Mouse (Mus musculus): ENCODE measurements around the gene Srgap1.

Gene Srgap1

GRCm38 (mm10) chr10:121961121-121961893 lies 85.8 kb downstream of the Srgap1 start:
- DNase-seq, result peak; percentile 25

DNA sequence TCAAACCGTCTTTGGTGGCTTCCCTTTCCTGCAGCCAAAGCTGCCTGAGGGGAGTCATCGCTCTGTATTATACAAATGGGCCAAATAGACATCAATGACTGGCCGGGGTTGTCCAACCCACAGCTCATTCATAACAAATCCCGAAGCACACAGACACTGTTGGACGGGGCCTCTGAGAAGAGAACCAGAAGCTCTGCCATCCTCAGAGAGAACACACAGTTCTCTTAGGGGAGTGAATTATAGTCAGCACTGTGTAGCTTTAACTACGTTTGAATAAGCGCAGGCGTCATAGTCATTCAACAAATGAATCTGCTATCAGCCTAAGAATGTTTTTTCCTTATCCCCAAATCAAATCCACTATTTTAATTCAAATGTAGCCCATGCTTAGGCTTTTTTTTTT lies 88.4 kb downstream of the Srgap1 start:
- DNase-seq, result no peak

- no peak for DNase-seq
Measured at GRCm38 (mm10) chr10:121956505-121956904, 90.6 kb downstream of the Srgap1 start.

DNA sequence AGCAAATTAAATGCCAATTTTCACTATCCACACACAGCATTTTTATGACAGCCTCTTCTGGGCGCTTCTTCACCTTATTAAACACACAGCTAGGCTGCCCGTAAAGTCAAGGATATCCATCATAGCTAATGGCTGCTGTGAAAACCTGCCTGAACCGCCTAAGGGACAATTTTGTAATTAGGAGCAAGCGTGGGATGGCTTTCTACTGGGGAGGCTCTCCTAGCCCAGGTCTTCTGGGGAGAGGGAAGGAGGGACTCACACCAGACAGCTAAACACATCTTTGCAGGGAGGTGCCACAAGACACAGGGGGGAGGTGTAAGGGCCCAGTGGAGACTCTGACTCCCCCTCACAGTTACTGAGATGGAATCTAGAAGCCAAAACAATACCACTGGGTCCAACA lies 91.4 kb downstream of the Srgap1 start:
- no peak for DNase-seq

DNA sequence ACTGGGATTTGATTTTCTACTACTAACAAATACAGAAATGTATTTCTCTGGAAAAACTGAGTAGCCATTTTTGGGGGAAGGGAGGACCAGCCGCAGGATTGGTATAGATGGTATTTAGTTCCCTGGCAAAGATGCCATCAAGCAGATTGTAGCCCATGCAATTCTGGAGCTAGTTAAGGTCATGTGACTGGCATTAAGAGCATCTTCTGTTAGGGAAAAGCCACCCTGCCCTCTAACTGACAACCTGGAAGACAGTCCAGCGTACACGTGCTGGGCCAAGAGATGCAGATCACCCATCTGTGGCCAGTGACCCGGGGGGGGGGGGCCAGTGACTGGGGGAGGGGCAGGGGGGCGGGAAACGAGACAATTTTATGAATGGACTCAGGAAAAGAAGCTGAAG lies 92.2 kb downstream of the Srgap1 start:
- no peak for DNase-seq

- DNase-seq, result no peak
Measured at GRCm38 (mm10) chr10:121953041-121953440, 94.1 kb downstream of the Srgap1 start.

DNA sequence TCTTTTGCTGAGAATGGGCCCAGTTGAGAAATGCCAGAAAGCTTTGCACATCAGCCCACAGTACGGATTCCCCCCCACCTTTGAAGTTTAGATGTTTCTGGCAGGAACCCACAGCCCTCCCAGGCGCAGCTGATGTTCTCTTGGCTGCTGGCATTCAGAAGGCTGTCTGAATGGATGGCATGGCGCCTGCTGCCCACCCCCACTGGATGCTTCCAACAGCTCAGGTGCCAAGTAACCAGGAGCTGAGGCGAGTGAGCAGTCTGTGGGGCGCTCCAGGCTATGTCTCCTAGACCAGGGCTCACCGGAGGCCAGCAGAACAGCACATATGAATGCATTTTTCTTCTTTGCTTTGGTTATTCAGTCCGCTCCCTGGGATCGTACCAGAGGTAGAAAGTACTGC lies 100.9 kb downstream of the Srgap1 start:
- peak; percentile 4 for DNase-seq

GRCm38 (mm10) chr10:121931909-121932308 lies 115.2 kb downstream of the Srgap1 start:
- DNase-seq, result no peak

DNA sequence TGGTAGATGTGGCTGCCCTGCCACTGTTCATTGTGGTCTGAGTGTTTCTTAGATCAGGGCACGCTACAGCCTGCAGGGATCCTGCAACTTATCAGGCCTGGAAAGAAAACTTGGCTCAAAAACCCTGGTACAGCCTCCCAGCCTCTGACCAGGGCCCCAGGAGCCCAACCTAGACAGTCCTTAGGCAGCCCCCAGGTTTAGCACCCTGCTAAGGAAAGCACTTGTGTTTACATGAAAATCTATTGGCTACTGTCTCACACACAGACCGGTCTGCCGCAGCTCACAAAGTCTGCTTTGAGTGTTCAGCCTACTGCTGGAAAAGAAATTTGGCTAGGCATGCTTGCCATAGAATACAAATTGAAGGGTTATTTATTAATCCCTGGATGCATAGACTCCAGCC lies 121.0 kb downstream of the Srgap1 start:
- DNase-seq, result no peak

GRCm38 (mm10) chr10:121919016-121919415 lies 128.1 kb downstream of the Srgap1 start:
- no peak for DNase-seq

DNA sequence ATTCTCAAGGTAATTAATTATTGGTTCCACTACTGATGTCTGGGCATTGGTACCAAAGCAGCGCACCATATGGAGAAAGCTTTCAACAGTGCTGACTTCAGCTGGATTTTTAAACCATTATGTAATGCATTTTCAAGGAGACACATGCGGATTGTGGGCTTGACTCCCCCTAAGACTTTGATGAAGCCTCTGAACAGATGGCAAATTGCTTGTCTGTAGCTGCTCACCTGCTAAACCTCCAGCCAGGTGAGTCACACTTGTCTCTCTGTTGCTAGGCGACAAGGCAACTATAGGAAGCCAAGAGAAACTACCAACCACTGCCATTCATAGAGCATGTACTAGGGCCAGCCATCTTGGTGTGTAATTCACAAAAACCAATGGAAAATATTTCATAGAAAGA lies 128.5 kb downstream of the Srgap1 start:
- DNase-seq, result no peak

GRCm38 (mm10) chr10:121915530-121915929 lies 131.6 kb downstream of the Srgap1 start:
- DNase-seq, result no peak

- peak; percentile 38 for DNase-seq
Measured at GRCm38 (mm10) chr10:121904137-121904536, 143.0 kb downstream of the Srgap1 start.

DNA sequence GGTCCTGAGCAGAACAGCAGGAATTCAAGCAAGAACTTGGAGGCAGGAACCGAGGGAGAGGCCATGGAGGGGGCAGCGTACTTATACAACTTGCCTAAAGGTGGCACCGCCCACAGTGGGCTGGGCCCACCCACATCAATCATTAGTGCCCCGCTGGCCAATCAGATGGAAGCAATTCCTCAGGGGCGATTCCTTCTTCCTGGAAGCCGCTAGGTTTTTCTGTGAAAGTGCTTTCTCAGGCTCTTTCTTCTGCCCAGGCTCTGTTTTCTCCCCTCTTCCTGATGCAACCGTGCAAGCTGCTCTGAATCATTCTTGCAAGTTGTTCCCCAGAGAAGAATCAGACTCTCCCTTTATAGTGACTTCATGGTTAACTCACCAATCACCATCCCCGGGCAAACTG lies 144.5 kb downstream of the Srgap1 start:
- DNase-seq, result no peak

DNA sequence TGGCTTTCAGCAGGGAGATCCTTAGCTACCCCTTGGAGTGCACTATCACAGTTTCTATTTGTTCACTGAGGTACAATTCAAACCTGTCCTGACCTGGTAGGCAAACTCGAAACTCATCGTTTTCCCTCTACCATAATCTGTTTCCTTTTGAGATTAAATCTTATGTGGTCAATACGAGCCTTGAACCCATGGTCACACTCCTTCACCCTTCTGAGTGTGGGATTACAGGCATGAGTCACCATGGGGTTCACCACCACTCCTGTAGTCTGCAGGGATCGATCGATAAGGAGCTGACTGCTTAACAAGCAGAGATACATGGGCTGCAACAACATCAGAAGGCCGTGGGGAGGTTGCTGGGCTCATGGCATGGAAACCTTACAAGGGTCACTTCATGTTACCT lies 146.3 kb downstream of the Srgap1 start:
- no peak for DNase-seq

DNA sequence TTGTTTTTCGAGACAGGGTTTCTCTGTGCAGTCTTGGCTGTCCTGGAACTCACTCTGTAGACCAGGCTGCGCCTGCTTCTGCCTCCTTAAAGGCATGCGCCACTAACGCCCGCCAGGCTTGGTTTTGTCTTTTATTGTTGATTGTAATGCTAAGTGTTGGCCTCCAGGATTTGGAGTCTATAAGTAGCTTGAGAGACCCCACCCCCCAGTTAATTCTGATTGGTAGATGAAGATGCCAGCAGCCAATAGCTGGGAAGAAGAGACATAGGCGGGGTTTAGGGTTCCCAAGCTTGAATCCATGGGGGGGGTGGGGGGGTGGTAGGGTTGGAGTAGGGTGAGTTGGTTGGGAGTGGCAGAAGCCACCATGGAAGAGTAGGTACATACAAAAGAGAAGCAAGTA lies 147.4 kb downstream of the Srgap1 start:
- no peak for DNase-seq

DNA sequence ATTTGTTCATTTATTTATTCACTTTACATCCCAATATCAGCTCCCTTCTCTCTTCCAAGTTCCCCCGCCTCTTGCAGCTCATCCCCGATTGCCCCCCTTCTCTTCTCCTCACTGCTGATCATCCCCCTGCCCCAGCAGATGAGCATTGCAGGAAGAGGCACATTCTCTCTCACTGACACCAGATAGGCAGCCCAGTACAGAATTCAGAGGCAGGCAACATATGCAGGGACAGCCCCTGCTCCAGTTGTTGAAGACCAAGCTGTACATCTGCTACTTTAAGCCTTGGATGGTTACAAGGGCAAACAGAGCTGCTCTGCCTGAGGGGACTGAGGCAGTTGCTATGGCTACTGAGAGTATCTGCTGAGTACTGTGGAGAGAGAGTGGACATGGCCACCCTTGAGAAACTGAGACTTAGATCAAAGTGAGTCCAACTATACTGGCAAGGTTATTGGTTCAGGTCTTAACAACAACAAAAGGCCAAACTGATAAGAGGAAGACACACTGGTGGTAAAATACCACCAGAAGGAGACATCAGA lies 149.2 kb downstream of the Srgap1 start:
- DNase-seq, result no peak

GRCm38 (mm10) chr10:121891390-121892067 lies 155.6 kb downstream of the Srgap1 start:
- no peak for DNase-seq

GRCm38 (mm10) chr10:121890061-121890460 lies 157.1 kb downstream of the Srgap1 start:
- no peak for DNase-seq

DNA sequence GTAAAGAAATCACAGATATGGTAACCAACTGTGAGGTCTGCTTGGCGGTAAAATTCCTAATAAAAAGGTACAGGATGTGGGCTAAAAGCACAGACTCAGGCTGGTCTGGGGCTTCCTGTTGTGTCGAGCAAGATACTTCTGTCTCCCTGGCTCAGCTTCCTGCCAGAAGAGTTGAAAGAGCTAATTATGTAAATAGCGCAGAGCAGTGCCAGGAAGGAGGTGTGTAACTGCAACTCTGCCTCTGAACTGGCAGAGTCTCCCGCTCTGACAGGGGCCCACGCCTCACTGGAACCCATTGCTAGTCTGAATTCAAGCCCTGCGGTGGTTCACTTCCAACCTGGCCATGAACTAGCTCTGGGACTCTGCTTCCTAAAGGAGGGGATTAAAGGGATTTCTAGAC lies 160.3 kb downstream of the Srgap1 start:
- DNase-seq, result peak; percentile 45

GRCm38 (mm10) chr10:121885512-121886218 lies 161.4 kb downstream of the Srgap1 start:
- DNase-seq, result no peak

DNA sequence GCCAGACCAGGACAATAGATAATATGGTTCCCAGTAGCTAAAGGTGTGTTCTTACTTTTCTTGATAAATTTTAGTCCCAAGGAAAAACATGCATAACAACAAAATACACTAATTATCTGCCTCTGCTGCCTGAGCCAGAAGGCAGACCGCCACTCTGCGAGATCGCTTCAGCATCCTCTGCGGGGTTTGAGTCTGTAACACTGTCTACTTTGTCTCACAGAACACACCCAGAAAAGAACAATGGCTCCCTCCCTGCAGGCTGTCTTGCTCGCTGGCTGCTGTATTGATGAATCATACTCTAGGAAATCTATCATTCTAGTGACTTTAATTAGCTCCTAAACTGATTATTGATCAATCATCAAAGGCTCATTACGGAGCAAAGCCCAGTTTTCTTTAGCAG lies 164.7 kb downstream of the Srgap1 start:
- no peak for DNase-seq

- no peak for DNase-seq
Measured at GRCm38 (mm10) chr10:121878855-121879254, 168.3 kb downstream of the Srgap1 start.

- DNase-seq, result no peak
Measured at GRCm38 (mm10) chr10:121877906-121878305, 169.2 kb downstream of the Srgap1 start.

All from lung, postnatal 36 days (tissue).